Mouse (Mus musculus): ENCODE results near the gene Kcnip3. TPM values are rescaled to one million over a fixed set of nuclear protein-coding genes. Genes with fewer than 3 reads are reported as not detected.

The Kcnip3 gene
- polyA plus RNA-seq, 1 experiment, result not detected

GRCm38 (mm10) chr2:127523950-127524729 lies 2.2 kb upstream of the Kcnip3 start:
- no peak for TF ChIP-seq GATA1 (IDR thresholded peaks at IDR 0.05; ENCODE audit: low read length)

GRCm38 (mm10) chr2:127521172-127522005 lies 505 bp downstream of the Kcnip3 start:
- TF ChIP-seq GATA1 (IDR thresholded peaks at IDR 0.05; ENCODE audit: low read length), result no peak

GRCm38 (mm10) chr2:127520123-127520522 lies 1.8 kb downstream of the Kcnip3 start:
- no peak for TF ChIP-seq GATA1 (IDR thresholded peaks at IDR 0.05; ENCODE audit: low read length)

GRCm38 (mm10) chr2:127519308-127519707 lies 2.6 kb downstream of the Kcnip3 start:
- no peak for TF ChIP-seq GATA1 (IDR thresholded peaks at IDR 0.05; ENCODE audit: low read length)

- TF ChIP-seq GATA1 (IDR thresholded peaks at IDR 0.05; ENCODE audit: low read length), result no peak
Measured at GRCm38 (mm10) chr2:127518831-127519230, 3.1 kb downstream of the Kcnip3 start.

- no peak for TF ChIP-seq GATA1 (IDR thresholded peaks at IDR 0.05; ENCODE audit: low read length)
Measured at GRCm38 (mm10) chr2:127518273-127518672, 3.6 kb downstream of the Kcnip3 start.

- no peak for TF ChIP-seq GATA1 (IDR thresholded peaks at IDR 0.05; ENCODE audit: low read length)
Measured at GRCm38 (mm10) chr2:127517081-127517480, 4.8 kb downstream of the Kcnip3 start.

GRCm38 (mm10) chr2:127514380-127515124 lies 7.3 kb downstream of the Kcnip3 start:
- TF ChIP-seq GATA1 (IDR thresholded peaks at IDR 0.05; ENCODE audit: low read length), result no peak

GRCm38 (mm10) chr2:127513244-127513643 lies 8.7 kb downstream of the Kcnip3 start:
- no peak for TF ChIP-seq GATA1 (IDR thresholded peaks at IDR 0.05; ENCODE audit: low read length)

- TF ChIP-seq GATA1 (IDR thresholded peaks at IDR 0.05; ENCODE audit: low read length), result no peak
Measured at GRCm38 (mm10) chr2:127511426-127511825, 10.5 kb downstream of the Kcnip3 start.

- no peak for TF ChIP-seq GATA1 (IDR thresholded peaks at IDR 0.05; ENCODE audit: low read length)
Measured at GRCm38 (mm10) chr2:127507967-127508660, 13.8 kb downstream of the Kcnip3 start.

GRCm38 (mm10) chr2:127507077-127507774 lies 14.7 kb downstream of the Kcnip3 start:
- no peak for TF ChIP-seq GATA1 (IDR thresholded peaks at IDR 0.05; ENCODE audit: low read length)

- TF ChIP-seq GATA1 (IDR thresholded peaks at IDR 0.05; ENCODE audit: low read length), result no peak
Measured at GRCm38 (mm10) chr2:127506131-127506632, 15.7 kb downstream of the Kcnip3 start.

- no peak for TF ChIP-seq GATA1 (IDR thresholded peaks at IDR 0.05; ENCODE audit: low read length)
Measured at GRCm38 (mm10) chr2:127505196-127505595, 16.7 kb downstream of the Kcnip3 start.

All from G1E-ER4 (cell line).